Mouse (Mus musculus) lung, postnatal 0 days (tissue): ENCODE data around the gene Pou5f1. TPM values are rescaled to one million over a fixed set of nuclear protein-coding genes. Genes with fewer than 3 reads are reported as not detected.

ENCODE experiments used
- ATAC-seq: fragments of 200-750 bp; cut with Nextera tagmentation; 2 replicates; pipeline ENCODE4 v1.8.0; 2017; ENCODE audit warnings: moderate library complexity
- DNase-seq: peaks from one replicate; pipeline ENCODE4 v3.0.0-alpha.2; 2016; ENCODE audit warnings: low spot score
- H3K27ac ChIP-seq: fragments of 300-500 bp; sonication (generic); 2 replicates; pipeline ENCODE4 v1.5.1; 2014; ENCODE audit warnings: antibody characterized with exemption, mild to moderate bottlenecking, low read length, mixed read lengths
- H3K27me3 ChIP-seq: fragments of 300-500 bp; sonication (generic); replicated peaks from 2 replicates; pipeline ENCODE4 v1.6.1; 2014; ENCODE audit warnings: low read length, mixed read lengths; ENCODE audit not compliant: insufficient read depth
- H3K36me3 ChIP-seq: fragments of 300-500 bp; sonication (generic); 2 replicates; pipeline ENCODE4 v1.6.1; 2014; ENCODE audit warnings: low read length, mixed read lengths; ENCODE audit not compliant: insufficient read depth
- H3K4me1 ChIP-seq: fragments of 300-500 bp; sonication (generic); 2 replicates; pipeline ENCODE4 v1.6.1; 2014; ENCODE audit warnings: antibody characterized with exemption, low read depth, low read length, mixed read lengths; ENCODE audit not compliant: insufficient read depth
- H3K4me2 ChIP-seq: fragments of 300-500 bp; sonication (generic); replicated peaks from 2 replicates; pipeline ENCODE4 v1.6.1; 2014; ENCODE audit warnings: low read depth, mild to moderate bottlenecking, low read length, moderate library complexity, mixed read lengths
- H3K4me3 ChIP-seq: fragments of 300-500 bp; sonication (generic); 2 replicates; pipeline ENCODE4 v1.5.1; 2014; ENCODE audit warnings: low read depth, low read length
- H3K9ac ChIP-seq: fragments of 300-500 bp; sonication (generic); replicated peaks from 2 replicates; pipeline ENCODE4 v1.6.1; 2014; ENCODE audit warnings: low read depth, mild to moderate bottlenecking
- H3K9me3 ChIP-seq: fragments of 300-500 bp; sonication (generic); 2 replicates; pipeline ENCODE4 v1.6.1; 2016; ENCODE audit warnings: low read length, mixed read lengths
- CTCF ChIP-seq: IDR thresholded peaks from 2 replicates; pipeline ENCODE4 v1.5.1; 2016; ENCODE audit warnings: antibody characterized with exemption, mild to moderate bottlenecking
- WGBS: fragments of 180-500 bp; shearing (Covaris S2); extraction: QIAGEN DNeasy Blood & Tissue Kit; methylation state at CpG from one replicate; pipeline ENCODE4 v1.1.7; 2014; 5-methylcytosine and 5-hydroxymethylcytosine counted together
- polyA plus RNA-seq: library from polyadenylated mRNA; unstranded; fragments of >200 nt; fragmentation: Nextera tagmentation; extraction: Ambion mirVana; gene quantifications from 2 replicates; pipeline ENCODE4 v1.2.1, GENCODE M21; 2015

Pou5f1 gene
- polyA plus RNA-seq, 1 experiment from 2014 or later = not detected

- no peak overlapping the region for H3K9ac ChIP-seq
- no peak overlapping the region for H3K27ac ChIP-seq
- 50% methylated on average over 8 of the region's 8 CpGs for WGBS
- no peaks in the 10 kb centered on the region for H3K9me3 ChIP-seq
- H3K4me1 ChIP-seq = no peaks in the 10 kb centered on the region
- no peak for TF ChIP-seq CTCF
- no peak overlapping the region for H3K4me2 ChIP-seq
- no peaks in the 10 kb centered on the region for H3K27me3 ChIP-seq
- DNase-seq = no peak
- no peaks in the 10 kb centered on the region for H3K36me3 ChIP-seq
- ATAC-seq = no peak
- no peak overlapping the region for H3K4me3 ChIP-seq
These were observed 52.4 kb downstream of the Pou5f1 start for GRCm38 (mm10) chr17:35558216-35558615.

Other genes with a start within 250 kb of the Pou5f1 start
- gene H2-D1, start 243.3 kb upstream of the Pou5f1 start, polyA plus RNA-seq = 530 and 579 TPM in 2 replicates
- 0.11 and 0.19 TPM in 2 replicates for gene H2-Q1, start 185.6 kb upstream of the Pou5f1 start, polyA plus RNA-seq
- 10.3 and 10.4 TPM in 2 replicates for gene H2-Q2, start 163.8 kb upstream of the Pou5f1 start, polyA plus RNA-seq
- 8.1 and 8.9 TPM in 2 replicates for gene H2-Q4, start 126.4 kb upstream of the Pou5f1 start, polyA plus RNA-seq
- 0.74 and 0.86 TPM in 2 replicates for gene H2-Q6, start 81.2 kb upstream of the Pou5f1 start, polyA plus RNA-seq
- 3.1 and 4.0 TPM in 2 replicates for gene H2-Q7, start 66.9 kb upstream of the Pou5f1 start, polyA plus RNA-seq
- 1.5 and 2.0 TPM in 2 replicates for gene H2-Q10, start 35.9 kb upstream of the Pou5f1 start, polyA plus RNA-seq
- gene Tcf19, start 10.8 kb downstream of the Pou5f1 start, polyA plus RNA-seq = 14.2 and 17.4 TPM in 2 replicates
- gene Cchcr1, start 11.1 kb downstream of the Pou5f1 start, polyA plus RNA-seq = 5.1 and 5.9 TPM in 2 replicates
- not detected in 2 replicates for gene Psors1c2, start 27.2 kb downstream of the Pou5f1 start, polyA plus RNA-seq
- 0.04 TPM in 1 of 2 replicates, not detected in the other for gene Cdsn, start 46.1 kb downstream of the Pou5f1 start, polyA plus RNA-seq
- not detected in 2 replicates for gene 2300002M23Rik, start 61.4 kb downstream of the Pou5f1 start, polyA plus RNA-seq
- gene Sfta2, start 95.5 kb downstream of the Pou5f1 start, polyA plus RNA-seq = 483 and 564 TPM in 2 replicates
- gene Gm9573, start 120.6 kb downstream of the Pou5f1 start, polyA plus RNA-seq = not detected in 2 replicates
- gene Mucl3, start 137.7 kb downstream of the Pou5f1 start, polyA plus RNA-seq = 1.1 and 1.7 TPM in 2 replicates
- 11.4 and 15.2 TPM in 2 replicates for gene Vars2, start 161.6 kb downstream of the Pou5f1 start, polyA plus RNA-seq
- 19.2 and 21.4 TPM in 2 replicates for gene Gtf2h4, start 167.7 kb downstream of the Pou5f1 start, polyA plus RNA-seq
- gene Ddr1, start 198.6 kb downstream of the Pou5f1 start, polyA plus RNA-seq = 64.2 and 79.3 TPM in 2 replicates